Mouse (Mus musculus): ENCODE results near the gene Zscan21.
"Not testable (repeated sequence)": the region's sequence is repeated elsewhere in the genome, so short reads cannot be mapped to it uniquely, and the experiment has no call there.

The Zscan21 gene

DNA sequence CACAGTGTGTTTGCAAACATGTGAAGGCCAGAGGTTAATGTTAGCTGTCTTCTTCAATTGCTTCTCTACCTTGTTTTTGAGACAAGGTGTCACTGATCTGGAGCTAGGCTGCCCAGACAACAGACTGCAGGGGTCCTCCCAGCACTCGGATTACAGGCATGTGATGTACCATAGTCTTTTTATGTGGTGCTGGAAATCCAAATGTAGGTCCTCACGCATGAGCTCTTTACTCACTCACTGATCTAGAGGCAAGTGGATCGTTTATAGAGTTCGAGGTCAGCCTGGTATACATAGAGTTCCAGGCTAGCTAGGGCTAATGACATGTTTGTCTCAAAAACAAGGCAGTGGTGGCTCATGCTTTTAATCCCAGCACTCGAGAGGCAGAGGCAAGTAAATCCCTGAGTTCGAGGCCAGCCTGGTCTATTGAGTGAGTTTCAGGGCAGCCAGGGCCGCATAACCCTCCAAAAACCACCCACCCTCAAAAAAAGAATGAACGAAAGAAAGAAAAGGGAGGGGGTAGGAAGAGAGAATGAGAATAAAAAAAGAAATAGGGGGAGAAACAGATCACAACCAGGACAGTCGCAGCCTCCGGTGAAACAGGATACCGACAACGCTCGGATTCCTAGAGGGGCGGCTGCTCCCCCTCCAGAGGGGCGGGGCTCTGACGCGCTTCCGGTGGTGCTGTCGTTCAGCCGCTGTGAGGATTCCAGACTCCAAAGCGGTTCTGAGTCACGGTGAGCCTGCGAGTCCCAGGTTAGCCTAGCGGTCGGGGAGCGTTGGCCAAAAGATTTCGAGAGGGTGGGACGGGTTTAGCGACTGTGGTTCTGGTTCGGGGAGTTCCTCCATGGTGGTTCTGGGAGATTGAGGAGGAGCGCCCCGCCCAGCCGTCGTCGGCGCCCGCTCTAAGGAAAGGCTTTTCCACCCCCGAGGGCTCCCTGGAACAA, at the start of gene Zscan21:
Gene Zscan21 (plus strand): TSS at position 649 of the 944 bp plus-strand sequence.
- DNase-seq = peak; percentile 90 to 91

DNA sequence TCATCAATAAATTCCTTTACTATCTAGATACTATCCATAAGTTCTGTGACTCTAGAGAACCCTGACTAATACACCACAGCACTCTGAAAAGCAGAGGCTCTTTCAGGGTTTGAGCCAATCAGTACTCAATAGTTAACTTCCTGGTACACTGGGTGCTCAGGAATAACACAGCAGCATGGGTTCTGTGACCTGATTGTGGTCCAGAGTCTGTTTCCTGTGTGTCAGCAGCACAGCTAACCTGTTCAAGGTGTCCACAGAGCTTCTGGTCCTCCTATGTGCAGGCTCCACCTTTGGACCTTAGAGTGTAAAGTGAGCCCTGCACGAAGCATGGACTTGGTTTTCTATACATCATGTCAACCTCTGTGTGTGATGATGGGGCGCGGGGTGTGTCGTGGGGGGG, 42.9 kb upstream of the Zscan21 start:
- DNase-seq = no peak

DNA sequence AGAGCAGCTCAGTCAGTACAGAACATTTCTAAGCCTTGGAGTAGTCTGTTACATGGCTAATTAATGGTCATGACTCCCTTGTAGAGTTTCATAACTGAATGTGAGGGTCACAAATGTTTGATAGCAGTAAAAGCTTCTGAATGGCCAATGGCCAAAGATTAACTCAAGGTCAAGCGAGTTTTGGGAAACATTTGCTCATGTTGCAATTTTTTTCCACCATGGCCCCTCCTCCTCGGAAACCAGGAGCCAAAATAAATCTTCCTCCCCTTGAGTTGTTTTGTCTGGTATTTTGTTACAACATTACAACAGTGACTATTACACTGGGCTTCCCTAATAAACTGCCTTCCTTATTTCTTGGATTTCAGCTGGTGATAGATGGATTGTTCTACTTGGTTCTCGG, 41.0 kb upstream of the Zscan21 start:
- no peak for DNase-seq

DNA sequence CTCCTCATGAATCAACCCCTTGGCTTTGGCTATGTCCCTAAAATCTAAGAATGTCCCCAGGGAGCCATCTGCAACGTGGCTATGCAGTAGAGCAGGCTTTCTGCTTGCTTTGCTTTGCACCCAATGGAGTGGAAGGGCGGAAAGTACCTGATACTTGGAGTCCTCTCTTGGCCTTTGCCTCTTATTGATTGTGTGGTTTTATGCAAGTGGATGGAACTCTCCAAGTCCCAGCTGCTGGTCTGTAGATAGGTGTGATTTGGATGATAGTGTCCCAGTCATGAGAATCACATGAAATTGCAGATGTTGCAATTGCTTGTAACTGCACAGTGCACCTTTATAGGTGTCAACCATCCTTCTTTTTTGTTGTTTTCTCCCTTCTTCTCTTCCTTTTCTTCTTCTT, 40.6 kb upstream of the Zscan21 start:
- DNase-seq = no peak

DNA sequence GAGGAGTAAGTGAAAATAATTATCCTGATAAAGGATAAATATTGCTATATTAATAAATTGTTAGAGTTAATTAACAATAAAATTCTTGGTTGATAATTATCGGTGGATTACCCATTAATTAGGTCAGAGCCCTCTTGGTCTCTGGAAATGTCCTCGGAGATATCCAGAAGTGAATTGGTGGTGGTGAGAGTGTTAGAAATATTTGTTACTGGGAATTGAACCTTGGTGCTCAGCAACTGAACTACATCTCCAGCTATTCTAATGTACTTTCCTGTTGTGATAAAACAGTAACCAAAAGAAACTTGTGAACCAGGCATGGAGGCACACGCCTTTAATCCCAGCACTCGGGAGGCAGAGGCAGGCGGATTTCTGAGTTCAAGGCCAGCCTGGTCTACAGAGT, 36.2 kb upstream of the Zscan21 start:
- DNase-seq = no peak

DNA sequence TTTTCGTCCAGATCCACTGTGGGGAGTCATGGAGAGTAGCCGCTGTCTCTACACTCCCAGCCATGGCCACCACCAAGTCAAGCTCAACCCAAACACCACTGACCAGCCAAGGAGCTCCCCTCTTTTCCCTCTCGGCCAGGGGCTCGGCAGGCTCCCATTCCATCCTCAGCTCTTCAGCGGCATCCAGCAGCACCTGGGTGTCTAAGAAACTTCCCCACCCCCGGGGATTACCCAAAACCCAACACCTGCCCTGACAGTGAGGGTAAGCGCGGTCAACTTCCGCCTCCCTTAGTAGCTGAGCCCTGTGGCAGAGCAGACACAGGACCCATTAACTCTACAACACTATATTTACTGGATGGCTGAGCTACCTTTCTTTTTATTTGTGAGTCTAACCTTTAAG, 35.3 kb upstream of the Zscan21 start:
- no peak for DNase-seq

DNA sequence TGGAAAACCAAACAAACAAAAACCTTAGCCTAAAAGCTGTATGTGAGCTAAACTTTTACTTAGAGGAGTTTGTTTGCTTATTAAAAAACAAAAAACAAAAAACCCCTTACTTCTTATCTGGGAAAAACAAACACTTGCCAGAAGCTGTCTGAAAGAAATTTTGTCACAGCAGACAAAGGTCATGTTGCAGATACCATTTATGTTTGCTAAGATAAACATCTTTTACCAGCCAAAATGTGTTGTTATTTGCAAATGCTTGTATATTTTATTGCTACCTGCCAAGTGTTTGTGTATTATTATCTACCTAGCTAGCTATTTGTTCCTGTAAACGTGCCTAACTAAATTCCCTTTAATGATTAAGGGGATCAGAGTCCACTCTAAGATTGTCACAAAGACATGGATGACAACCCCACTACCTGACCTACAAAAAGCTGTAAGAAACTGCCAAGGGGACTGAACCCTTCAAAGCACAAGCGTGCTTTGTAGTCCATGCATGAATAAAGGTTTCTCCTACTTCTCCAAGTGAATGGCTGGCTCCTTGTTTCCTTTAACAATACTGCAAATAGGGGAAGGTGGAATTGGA, 33.3 kb upstream of the Zscan21 start:
- DNase-seq = no peak

DNA sequence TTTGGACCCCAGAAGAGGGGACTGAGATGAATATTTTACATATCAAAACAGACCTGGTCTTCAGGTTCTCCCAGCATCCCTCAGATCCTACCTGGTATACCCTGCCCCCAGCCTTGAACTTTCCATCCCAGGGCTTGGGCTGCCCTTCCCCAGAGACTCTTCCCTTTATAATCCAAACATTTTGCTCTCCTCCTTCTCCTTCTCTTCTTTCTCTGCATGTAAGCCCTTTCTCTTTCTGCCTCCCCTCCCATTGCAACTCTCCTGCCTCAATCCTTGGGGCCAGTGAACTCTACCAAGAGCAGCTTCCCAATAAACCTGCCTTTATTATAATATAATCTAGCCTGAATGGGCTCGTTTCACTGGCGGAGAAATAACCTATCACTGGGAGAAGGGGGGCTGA, 32.8 kb upstream of the Zscan21 start:
- no peak for DNase-seq

DNA sequence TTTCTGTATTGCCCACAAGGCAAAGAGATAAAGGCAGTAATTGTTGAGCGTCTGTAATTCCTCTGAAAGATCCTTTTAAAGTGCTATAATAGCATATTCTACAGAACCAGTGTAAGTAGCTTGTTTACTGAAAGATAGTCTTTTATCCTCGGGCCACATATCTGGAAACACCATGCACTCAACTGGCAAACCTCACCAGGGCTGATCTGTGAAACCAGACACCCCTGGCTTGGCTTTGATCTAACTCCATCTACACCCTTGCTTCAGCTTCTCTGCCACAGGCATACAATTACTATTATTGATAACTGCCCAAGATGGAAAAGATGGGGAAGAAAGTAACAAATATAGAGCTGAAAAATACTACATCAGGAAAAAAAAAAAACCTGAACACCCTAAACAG, 32.2 kb upstream of the Zscan21 start:
- DNase-seq = peak in 1 of 2 experiments; percentile 15

DNA sequence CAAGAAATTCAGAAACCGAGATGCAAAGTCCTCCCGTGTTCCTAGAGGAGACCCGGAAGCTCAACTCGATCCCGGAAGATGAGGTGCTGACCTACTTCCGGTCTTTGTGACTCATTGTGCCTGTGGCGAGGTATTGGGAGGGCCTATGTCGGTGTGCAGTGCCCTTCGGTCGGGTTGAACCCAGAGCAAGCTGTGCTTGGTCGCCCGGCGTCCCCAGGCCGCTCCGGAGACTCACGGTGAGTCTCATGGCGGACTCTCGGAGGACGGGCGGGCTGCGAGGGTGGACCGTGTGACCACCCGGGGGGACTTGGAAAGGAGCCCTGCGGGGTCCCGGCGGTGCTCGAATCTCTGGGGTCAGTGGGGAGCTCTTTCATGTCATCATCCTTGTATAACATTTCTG, 31.7 kb upstream of the Zscan21 start, which contains the start of gene Zkscan1:
Gene Zkscan1 (plus strand): TSS at position 89 of the 400 bp plus-strand sequence.
- peak; percentile 80 to 87 for DNase-seq

DNA sequence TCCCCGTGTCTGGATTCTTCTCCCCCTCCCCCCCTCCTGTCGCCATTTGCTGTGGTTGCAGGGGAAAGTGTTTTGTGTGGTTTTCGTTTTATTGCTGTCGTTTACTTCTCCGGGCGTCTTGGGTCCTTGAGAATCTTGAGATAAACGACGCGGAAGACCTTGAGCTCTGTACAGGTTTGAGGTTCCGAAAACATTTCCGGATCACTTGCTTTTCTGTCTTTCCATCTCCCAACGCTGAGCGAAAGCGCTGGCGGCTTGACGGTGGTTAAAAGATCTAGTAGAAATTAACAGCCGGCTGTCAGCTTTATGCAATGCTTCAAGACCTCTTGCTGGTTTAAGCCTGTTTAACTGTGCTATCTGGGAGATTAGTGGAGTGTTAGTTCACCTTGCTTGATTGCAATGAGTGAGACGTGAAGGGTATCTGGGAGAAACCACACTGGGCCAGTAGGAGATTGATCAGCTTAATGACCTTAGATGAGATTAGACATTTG, 31.2 kb upstream of the Zscan21 start:
- no peak for DNase-seq

DNA sequence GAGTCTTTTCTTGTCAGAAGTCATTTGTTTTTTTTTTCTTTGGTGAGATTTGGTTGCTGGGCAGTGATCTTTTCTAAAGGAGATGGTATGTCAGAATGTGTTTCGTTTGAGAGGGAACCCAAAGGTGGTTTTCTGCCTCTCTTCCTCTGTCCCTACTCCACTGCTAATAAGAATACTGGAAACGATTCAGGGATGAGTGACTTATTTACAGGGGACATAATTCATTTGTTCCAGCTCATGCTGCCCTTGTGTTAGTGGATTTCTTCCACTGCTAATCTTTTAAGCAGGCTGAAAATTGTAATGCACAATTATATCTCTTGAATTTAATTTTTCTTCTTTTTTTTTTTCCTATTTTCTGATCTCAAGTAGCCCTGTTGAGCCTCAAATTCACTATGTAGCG, 29.9 kb upstream of the Zscan21 start:
- DNase-seq = no peak

DNA sequence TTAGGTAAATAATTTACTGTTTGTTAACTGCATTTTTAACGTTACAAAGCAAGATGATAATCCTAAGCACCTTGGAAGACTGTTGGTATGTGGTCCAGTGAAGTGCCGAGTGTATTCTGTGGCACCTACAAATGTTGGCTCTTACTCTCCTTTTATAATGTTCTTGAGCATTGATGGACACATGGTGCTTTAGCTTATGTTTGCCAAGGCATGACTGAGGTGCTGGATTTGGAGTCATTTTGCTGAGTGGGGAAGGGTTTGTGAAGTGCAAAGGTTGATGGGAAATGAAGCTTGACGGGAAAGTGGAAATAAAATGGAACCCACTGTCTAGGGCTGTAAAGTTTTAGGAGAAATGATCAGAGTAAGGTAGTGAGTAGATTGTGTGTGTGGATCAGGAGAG, 28.3 kb upstream of the Zscan21 start:
- DNase-seq = no peak

DNA sequence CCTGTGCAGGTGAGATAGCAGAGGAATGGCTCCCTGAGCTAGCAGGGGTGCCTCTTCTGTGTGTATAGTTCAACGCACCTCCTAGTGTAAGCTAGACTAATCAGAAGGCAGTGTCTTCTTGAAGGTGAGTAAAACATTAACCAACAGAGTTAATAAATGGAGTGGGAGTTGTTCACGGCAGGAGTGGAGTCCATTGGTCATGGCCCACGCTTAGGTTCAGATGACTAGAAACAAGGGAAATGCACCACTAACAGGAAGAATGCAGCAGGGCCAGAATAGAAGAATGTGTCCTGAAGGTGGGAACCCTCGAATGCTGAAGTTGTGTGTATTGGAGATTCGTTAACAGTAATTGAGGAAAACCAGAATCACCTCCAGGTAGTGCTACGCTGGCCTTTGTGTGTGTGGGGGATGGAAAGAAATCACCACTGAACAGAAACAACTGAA, 27.6 kb upstream of the Zscan21 start:
- no peak for DNase-seq

DNA sequence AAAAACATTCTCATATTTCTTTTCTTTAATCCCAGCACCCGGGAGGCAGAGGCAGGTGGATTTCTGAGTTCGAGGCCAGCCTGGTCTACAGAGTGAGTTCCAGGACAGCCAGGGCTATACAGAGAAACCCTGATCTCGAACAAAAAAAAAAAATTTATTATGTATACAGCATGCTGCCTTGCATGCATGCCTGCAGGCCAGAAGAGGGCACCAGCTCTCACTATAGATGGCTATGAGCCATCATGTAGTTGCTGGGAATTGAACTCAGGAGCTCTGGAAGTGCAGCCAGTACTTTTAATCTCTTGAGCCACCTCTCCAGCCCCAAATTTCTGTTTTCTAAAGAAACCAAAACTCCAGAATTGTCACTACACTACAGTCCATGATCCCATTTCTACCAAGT, 26.4 kb upstream of the Zscan21 start:
- DNase-seq = no peak

DNA sequence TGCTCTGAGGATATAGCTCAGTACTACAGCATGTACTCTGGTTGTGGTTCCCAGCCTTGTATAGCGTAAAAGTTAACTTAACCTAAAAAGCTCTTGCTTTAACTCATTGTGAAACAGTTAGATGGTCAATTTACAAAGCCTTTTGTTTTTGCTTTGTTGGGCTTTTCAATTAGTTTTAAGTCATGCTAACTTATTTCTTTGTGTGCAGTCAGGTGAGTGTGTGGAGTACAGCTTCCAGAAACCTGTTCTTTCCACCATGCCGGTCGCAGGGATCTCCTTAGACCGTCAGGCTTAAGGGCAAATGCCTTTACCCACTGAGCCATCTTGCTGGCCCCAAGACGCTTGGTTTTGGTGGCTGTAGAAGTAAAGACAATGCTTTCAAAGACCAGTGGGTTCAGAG, 26.0 kb upstream of the Zscan21 start:
- no peak for DNase-seq

DNA sequence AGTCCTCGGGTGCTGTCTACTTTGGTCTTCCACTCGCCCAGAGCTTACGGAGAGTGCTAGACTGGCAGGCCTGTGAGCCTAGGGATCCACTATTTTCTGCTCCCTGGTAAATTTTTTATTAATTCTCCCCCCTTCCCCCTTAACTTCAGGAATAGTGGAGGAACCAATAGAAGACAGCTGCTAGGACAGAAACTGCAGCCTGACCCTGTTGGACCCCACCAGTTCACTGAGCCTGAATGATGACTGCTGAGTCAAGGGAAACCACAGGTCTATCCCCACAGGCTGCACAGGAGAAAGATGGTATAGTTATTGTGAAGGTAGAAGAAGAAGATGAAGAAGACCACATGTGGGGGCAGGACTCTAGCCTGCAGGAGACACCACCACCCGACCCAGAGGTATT, 23.9 kb upstream of the Zscan21 start:
- DNase-seq = no peak

DNA sequence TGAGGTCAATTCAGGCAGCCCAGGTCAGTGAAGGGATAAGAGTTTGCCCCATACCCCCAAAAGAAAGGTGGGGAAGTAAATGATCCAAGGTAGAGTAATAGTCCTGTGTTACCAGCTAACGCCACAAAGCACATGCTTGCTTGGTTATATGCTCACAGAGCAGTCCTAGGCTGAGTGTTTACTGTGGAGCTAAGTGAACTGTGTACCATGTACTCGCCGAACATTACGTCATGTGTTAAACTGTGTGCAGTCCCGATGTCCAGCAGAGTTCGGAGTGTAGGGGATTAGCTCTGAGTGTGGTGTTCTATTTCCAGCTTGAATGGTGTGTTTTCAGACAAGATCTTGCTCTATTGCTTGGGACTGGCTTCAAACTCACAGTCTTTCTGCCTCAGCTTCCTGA, 22.2 kb upstream of the Zscan21 start:
- DNase-seq = no peak

DNA sequence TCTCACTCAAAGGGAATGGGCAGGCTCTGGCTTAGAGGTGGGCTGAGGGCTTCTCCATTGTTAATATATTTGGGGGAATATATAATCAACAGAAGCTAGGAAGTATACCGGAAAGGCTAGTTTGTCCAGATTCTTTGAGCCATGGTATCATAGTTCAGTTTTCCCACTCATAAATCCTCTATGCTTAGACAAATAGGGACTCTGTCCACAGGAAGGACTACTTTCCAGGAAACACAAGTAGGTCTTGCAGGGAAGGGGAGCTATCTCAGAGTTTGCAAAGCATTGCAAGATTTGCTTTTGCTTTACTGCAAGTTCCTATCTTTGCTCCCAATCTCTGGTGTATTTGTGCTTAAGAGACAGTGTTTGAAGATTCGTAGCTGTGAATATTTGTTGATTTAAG, 11.7 kb upstream of the Zscan21 start:
- DNase-seq = no peak

DNA sequence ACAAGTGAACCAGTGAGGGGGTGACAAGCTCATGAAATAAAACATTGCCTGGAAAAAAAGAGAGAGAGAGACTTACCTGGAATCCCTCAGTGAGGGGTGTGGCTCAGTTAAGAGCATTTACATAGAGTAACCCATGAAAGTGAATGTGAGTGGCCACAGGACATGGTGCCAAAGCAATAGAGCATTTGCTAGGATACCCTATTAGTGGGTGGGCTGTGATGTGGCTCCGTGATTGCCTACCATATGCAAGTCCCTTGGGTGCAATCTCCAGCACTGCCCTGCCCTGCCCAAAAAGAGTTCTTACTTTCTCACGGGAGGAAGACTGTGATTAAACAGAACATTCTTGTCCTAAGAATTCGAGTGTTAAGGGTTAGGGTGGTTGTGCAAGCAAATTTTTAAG, 9.6 kb upstream of the Zscan21 start:
- no peak for DNase-seq

DNA sequence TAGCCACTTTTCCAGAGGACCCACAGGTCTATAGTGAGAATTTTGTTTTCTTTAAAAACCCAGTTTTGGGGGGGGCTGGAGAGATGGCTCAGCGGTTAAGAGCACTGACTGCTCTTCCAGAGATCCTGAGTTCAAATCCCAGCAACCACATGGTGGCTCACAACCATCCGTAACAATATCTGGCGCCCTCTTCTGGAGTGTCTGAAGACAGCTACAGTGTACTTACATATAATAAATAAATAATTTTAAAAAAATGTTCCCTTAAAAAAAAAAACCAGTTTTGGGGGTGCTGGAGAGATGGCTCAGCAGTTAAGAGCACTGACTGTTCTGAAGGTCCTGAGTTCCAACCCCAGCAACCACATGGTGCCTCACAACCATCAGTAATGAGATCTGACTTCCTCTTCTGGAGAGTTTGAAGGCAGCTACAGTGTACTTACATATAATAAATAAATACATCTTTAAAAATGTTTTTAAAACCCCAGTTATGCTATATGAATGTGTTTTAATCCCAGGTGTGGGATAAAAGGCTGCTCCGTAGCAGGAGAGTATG, 6.8 kb upstream of the Zscan21 start:
- DNase-seq = not testable (repeated sequence)

DNA sequence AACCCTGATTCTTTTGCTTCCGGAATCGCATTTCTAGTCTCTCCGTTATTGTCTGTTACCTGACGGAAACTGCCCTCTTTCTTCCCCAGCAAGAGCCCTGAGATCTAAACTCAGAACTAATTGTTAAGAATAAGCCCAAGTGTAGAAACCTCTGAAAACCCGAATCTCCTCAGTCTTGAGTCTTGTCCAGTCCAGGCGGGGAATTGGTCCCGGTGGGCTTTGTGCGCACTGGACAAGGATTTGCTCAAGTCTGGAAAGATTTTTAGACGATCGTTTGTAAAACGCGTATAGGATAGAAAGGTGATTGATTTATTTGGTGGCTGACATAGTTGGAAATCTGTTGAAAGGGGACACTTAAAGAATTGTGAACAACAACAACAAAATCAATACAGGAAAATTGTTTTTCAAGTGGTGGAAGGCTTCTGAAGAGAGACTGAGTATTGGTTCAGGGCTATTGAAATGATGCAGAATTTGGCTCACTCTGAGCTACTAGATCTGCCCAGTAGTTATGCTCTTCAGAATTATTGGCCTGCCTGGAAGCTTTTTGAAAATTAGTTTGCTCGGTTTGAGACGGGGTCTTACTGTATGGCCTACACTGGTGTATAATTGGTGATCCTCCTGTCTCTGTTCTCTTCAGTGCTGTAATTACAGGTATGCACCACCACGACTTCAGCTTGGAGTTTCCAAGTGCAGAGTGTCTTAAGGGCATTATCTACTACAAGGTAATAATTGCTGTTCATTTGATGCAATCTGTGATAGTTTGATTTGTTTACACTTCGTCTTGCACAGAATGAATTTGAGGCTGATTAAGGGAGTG, 704 bp downstream of the Zscan21 start:
- no peak for DNase-seq

DNA sequence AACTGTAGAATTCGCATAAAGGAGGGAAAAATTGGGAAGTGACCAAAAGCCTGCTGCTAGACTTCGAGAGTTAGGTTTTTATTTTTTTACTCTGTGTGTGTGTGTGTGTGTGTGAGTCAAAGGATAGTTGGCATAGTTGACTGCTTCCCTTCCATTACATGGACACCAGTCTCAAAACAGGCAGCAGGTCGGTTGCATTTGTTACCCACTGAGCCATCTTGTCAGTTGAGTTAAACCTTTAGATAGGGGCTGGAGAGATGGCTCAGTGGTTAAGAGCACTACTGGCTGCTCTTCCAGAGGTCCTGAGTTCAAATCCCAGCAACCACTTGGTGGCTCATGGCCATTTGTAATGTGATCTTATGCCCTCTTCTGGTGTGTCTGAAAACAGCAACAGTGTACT, 1.3 kb downstream of the Zscan21 start:
- no peak for DNase-seq
